Comparison of ENCODE assay signal across 26 mouse cellular contexts in the genomic region with DNA sequence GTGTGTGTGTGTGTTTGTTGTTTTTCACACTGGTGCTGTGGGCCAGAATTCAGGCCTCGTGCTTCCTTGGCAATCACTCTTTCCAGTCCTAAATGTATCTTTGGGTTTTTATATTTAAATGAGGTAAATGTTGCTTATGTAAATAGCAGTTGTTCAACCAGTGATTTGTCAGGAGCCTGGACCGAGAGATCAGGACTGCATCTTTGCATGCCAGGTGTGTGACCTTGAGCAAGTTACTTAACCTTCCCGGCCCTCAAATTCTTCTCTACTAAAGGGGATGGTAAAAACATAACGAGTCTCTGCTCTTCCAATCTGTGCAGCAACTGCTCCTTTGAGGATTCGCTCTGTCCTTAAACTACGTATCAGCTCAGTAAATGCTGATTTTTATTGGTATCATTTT. TPM values are rescaled to one million over a fixed set of nuclear protein-coding genes. Genes with fewer than 3 reads are reported as not detected.
"Had no signal": no experiment of that assay in that cellular context is flagged by ENCODE, and none has a peak within 500 bp of the region (broad histone marks: within the 10 kb centered on the region; RNA-seq: fewer than 3 reads in every experiment).

No protein-coding gene starts in this region.

- H3K4me3 ChIP-seq: left cerebral cortex, adult 2 months; liver, embryonic 13.5 days; midbrain, embryonic 13.5 days; neural tube, embryonic 12.5 days; neural tube, embryonic 15.5 days had no signal

- H3K36me3 ChIP-seq: liver, embryonic 13.5 days; midbrain, embryonic 13.5 days; neural tube, embryonic 12.5 days; neural tube, embryonic 15.5 days had no signal

- H3K27ac ChIP-seq: left cerebral cortex, adult 2 months; liver, embryonic 13.5 days; midbrain, embryonic 13.5 days; neural tube, embryonic 12.5 days; neural tube, embryonic 15.5 days; stomach, postnatal 0 days had no signal

- H3K9ac ChIP-seq: liver, embryonic 13.5 days; midbrain, embryonic 13.5 days; neural tube, embryonic 12.5 days; neural tube, embryonic 15.5 days had no signal

- H3K9me3 ChIP-seq: liver, embryonic 13.5 days; midbrain, embryonic 13.5 days; neural tube, embryonic 12.5 days; neural tube, embryonic 15.5 days had no signal

- H3K27me3 ChIP-seq: liver, embryonic 13.5 days; midbrain, embryonic 13.5 days; neural tube, embryonic 12.5 days; neural tube, embryonic 15.5 days had no signal

- H3K4me1 ChIP-seq: liver, embryonic 13.5 days; neural tube, embryonic 12.5 days; neural tube, embryonic 15.5 days had no signal

- H3K4me2 ChIP-seq: liver, embryonic 13.5 days; midbrain, embryonic 13.5 days; neural tube, embryonic 12.5 days; neural tube, embryonic 15.5 days had no signal

- ATAC-seq: midbrain, embryonic 13.5 days had no signal

- DNase-seq: kidney, adult 2 months; kidney, postnatal 10 days; kidney, postnatal 36 days; layer of hippocampus, postnatal 36 days; liver, embryonic 13.5 days; lung, adult 2 months; lung, postnatal 14 days; lung, postnatal 4 days; right cerebral cortex, adult 18-20 months; right cerebral cortex, postnatal 14 days; right cerebral cortex, postnatal 4 days; thymus, adult 2 months; thymus, postnatal 14 days; thymus, postnatal 4 days had no signal

RNA-seq across cellular contexts. Expression of a gene that starts 25.4 kb away (rescaled TPM):
- polyA plus RNA-seq: kidney, embryonic 14.5 days; limb, embryonic 11.5 days; limb, embryonic 14.5 days; liver, adult 2 months; liver, embryonic 13.5 days; liver, embryonic 16.5 days; lung, adult 2 months; lung, embryonic 16.5 days; midbrain, embryonic 13.5 days; neural tube, embryonic 12.5 days; neural tube, embryonic 15.5 days; stomach, embryonic 14.5 days; stomach, postnatal 0 days; thymus, adult 2 months had no signal
